Mouse (Mus musculus) spleen, adult 2 months (tissue): ENCODE measurements around the gene Mettl6.

Experiments
- CTCF ChIP-seq: fragments of 200-500 bp; IDR thresholded peaks from 2 replicates; pipeline ENCODE4 v1.5.1; 2011; ENCODE audit warnings: mild to moderate bottlenecking, inconsistent platforms; ENCODE audit not compliant: insufficient read depth, insufficient read length, insufficient replicate concordance; ENCODE audit errors: extremely low read depth
- POLR2A ChIP-seq: fragments of 200-500 bp; IDR thresholded peaks from 2 replicates; pipeline ENCODE4 v1.6.1; 2011; ENCODE audit warnings: low read depth, low read length, inconsistent platforms

DNA sequence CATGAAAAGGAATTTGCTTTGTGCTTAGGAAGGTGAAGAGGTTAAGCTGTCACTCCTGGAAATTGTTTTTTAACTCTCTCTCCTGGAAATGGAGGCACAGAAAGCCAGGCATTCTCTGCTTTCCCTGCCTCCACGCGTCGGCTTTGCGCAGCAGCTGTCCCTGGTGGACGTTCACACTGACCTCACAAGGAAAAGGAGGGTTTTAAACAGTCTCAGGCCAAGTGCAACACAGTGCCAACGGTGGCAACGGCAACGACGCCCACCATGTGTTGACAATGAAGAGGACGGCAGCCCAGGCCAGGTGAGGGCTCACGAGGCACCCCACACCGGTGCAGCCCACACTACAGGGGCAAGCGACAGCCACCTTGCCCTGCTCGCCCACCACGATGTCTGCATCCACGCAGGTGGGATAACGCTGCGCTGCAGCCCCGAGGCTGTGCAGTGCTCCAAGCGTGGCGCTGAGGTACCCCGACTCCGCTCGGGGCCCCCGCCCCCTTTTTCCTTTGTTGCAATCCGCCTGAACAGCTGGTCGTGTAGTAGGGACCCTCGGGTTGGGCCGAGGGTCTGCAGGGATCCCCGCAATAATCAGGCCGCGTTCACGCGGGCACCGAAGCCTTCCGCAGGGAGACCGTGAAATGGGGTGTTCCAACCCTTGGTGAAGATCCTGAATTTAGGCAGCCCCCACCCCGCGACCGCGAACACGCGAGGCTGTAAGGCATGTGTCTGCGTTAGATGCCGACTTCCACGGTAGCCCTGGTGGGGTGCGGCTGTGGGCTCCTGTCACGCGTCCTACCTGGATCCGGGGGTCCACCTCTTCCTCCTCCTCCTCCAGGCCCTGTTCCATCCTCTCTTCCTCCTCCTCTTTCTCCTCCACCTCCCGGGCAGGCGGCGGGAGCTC lies 59.6 kb downstream of the Mettl6 start:
- TF ChIP-seq CTCF = no peak
- TF ChIP-seq POLR2A = no peak
